Mouse (Mus musculus): Measurements from ENCODE around the gene Rpl6.

GRCm38 (mm10) chr5:121188265-121188664 lies 16.0 kb upstream of the Rpl6 start:
- TF ChIP-seq CTCF (IDR thresholded peaks at IDR 0.05; ENCODE audit: low read depth, low read length) (no peak), GATA2 (IDR thresholded peaks at IDR 0.05; ENCODE audit: borderline replicate concordance, low read depth, low read length) (no peak), GATA1 (IDR thresholded peaks at IDR 0.05; ENCODE audit: borderline replicate concordance, low read length) (no peak), TAL1 (conservative IDR thresholded peaks at IDR 0.05; ENCODE audit: low read depth, low read length) (no peak)

Data from G1E (cell line).